Mouse (Mus musculus): Measurements from ENCODE around the gene Ldha.

DNA sequence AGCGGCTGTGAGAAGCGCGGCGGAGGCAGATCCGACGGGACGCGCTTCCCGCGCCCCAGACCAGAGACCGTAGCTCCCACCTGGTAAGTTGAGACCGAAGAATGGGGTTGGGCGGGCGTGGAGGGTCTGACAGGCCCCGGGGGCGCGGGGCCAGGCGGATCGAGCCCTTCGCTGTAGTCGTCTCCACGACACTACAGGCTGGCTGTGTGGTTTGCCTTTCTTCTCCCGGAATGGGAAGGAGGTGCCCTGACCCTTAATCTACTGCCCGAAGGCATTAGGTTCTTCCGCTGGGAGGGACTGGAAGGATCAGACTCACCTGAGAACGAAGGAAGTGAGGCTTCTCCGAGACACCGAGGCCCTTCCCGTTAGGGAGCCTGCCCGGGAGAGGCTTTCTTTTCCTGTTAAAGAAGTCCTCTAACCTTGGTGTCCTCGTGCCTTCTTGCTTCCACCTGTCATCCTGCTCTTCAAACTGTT lies 45.0 kb upstream of the Ldha start:
- TF ChIP-seq CTCF (IDR thresholded peaks at IDR 0.05; ENCODE audit: low read depth, low read length) = no peak
- no peak for TF ChIP-seq POLR2A (IDR thresholded peaks at IDR 0.05; ENCODE audit: insufficient read depth, low read length)
